Mouse (Mus musculus) E14TG2a.4 (cell line): Measurements from ENCODE around the gene Srsf12.

ENCODE experiments used
- CTCF ChIP-seq: conservative IDR thresholded peaks from 2 replicates; pipeline ENCODE4 v1.5.1; 2014; ENCODE audit warnings: low read length
- NANOG ChIP-seq: IDR thresholded peaks from 2 replicates; pipeline ENCODE4 v1.6.1; 2014; ENCODE audit warnings: borderline replicate concordance, low read length, mixed read lengths
- POU5F1 ChIP-seq: IDR thresholded peaks from 2 replicates; pipeline ENCODE4 v1.6.1; 2014; ENCODE audit warnings: low read length, borderline replicate concordance

GRCm38 (mm10) chr4:33243016-33243758 is 34.4 kb downstream of the Srsf12 start:
- no peak for TF ChIP-seq CTCF
- no peak for TF ChIP-seq NANOG
- no peak for TF ChIP-seq POU5F1
